Mouse (Mus musculus) ES-E14 (cell line): ENCODE measurements around the gene Pcnx3.

Experiments
- CHD2 ChIP-seq: IDR thresholded peaks from 2 replicates; pipeline ENCODE4 v1.6.1; 2014; ENCODE audit warnings: mild to moderate bottlenecking, low read depth, low read length, inconsistent platforms
- ZC3H11A ChIP-seq: IDR thresholded peaks from 2 replicates; pipeline ENCODE4 v1.6.1; 2012; ENCODE audit warnings: low read depth, mild to moderate bottlenecking, inconsistent platforms, low read length, borderline replicate concordance

DNA sequence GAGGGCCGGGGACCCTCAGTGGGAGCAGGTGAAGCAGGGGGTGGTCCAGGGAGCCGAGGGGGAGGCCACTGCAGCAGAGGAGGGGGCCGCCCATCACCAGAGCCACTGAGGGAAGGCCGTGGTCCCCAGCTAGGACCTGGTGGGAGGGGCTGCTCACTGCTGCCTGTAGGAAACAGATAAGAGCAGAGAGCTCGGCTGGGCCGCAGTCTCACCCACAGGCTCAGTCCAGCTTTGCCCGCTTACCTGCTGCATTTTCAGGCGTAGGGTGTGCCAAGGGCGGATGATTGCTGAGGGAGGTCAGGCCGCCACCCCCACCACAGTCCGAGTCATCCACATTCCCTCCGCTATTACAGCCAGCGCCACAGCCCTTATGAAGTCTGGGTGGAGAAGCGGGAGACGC is 23.2 kb downstream of the Pcnx3 start:
- no peak for TF ChIP-seq ZC3H11A
- TF ChIP-seq CHD2, result no peak
